Mouse (Mus musculus) midbrain, embryonic 11.5 days (tissue): ENCODE measurements around the gene Rab3c. TPM values are rescaled to one million over a fixed set of nuclear protein-coding genes. Genes with fewer than 3 reads are reported as not detected.

Experiments
- ATAC-seq: fragments of 200-750 bp; cut with Nextera tagmentation; 2 replicates; pipeline ENCODE4 v1.8.0; 2017; ENCODE audit warnings: moderate TSS enrichment, moderate library complexity; ENCODE audit not compliant: low FRiP score
- DNase-seq: peaks from one replicate; pipeline ENCODE4 v3.0.0; 2015; ENCODE audit warnings: low spot score; ENCODE audit errors: missing footprints
- H3K27ac ChIP-seq: fragments of 300-500 bp; sonication (generic); 2 replicates; pipeline ENCODE4 v1.5.1; 2014; ENCODE audit warnings: low read depth, low read length
- H3K27me3 ChIP-seq: fragments of 300-500 bp; sonication (generic); 2 replicates; pipeline ENCODE4 v1.6.1; 2014; ENCODE audit warnings: mild to moderate bottlenecking, low read length, moderate library complexity, mixed read lengths; ENCODE audit not compliant: control insufficient read depth, insufficient read depth
- H3K36me3 ChIP-seq: fragments of 300-500 bp; sonication (generic); 2 replicates; pipeline ENCODE4 v1.6.1; 2014; ENCODE audit warnings: mild to moderate bottlenecking, low read length, moderate library complexity, mixed read lengths; ENCODE audit not compliant: control insufficient read depth, insufficient read depth
- H3K4me1 ChIP-seq: fragments of 300-500 bp; sonication (generic); 2 replicates; pipeline ENCODE4 v1.6.1; 2014; ENCODE audit warnings: low read length; ENCODE audit not compliant: control insufficient read depth, insufficient read depth
- H3K4me2 ChIP-seq: fragments of 300-500 bp; sonication (generic); 2 replicates; pipeline ENCODE4 v1.6.1; 2014; ENCODE audit warnings: mild to moderate bottlenecking, moderate library complexity
- H3K4me3 ChIP-seq: fragments of 300-500 bp; sonication (generic); 2 replicates; pipeline ENCODE4 v1.5.1; 2014; ENCODE audit warnings: low read depth, low read length
- H3K9ac ChIP-seq: fragments of 300-500 bp; sonication (generic); 2 replicates; pipeline ENCODE4 v1.6.1; 2014; ENCODE audit warnings: low read length
- H3K9me3 ChIP-seq: fragments of 300-500 bp; sonication (generic); 2 replicates; pipeline ENCODE4 v1.6.1; 2016; ENCODE audit warnings: low read length; ENCODE audit not compliant: control insufficient read depth
- WGBS: fragments of 180-500 bp; shearing (Covaris S2); extraction: QIAGEN DNeasy Blood & Tissue Kit; methylation state at CpG from one replicate; pipeline ENCODE4 v1.1.7; 2014; 5-methylcytosine and 5-hydroxymethylcytosine counted together
- polyA plus RNA-seq: library from polyadenylated mRNA; unstranded; fragments of >200 nt; fragmentation: Nextera tagmentation; extraction: Ambion mirVana; gene quantifications from 2 replicates; pipeline ENCODE4 v1.2.1, GENCODE M21; 2014

Rab3c gene
- polyA plus RNA-seq, 1 experiment from 2014 or later, result 35.3 TPM

DNA sequence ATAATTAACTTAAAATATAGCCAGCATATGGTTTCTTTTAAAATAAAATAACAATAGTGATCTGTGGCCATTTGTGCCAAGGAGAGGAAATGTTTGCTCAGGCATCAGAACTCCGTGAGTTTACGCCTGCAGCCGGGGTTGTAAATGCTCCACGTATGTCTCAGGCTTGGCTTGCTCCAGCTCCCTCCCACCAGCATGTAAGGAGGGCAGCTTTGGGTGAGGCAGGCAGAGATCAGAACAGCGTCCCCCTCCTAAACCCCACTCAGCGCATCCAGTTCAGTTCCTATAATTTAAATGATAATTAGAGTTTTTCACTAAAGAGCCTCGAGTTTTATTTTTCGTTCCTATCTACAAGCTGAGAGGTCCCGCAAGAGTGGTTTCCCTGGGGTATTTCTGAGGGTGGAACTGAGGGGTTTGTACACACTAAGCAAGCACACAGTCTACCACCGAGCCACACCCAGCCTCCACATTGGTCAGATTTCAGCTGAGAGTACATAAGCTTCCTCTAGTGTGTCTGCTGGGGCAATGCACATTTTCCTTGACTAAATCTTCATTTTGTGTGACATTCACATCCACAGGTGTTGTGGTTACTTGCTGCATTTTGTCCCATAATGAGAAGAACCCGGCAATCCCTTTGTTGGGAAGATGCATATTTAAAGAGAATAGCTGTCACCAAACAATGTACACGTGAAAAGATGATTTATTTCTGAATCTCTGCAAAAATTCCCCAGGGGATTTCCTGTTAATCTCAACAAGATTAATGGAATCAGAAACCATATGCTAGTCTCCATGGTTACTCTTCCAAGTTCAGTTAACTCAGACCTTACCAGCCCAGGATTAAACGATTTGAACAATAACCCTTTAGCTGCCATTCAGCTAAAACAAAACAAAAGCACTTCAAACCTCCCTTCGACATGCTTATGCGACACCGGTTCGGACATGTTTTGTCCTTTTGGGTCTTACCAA, 186.8 kb downstream of the Rab3c start:
- Histone ChIP-seq H3K4me2 (no peak overlapping the region), H3K4me1 (peaks cover 10% of the 10 kb centered on the region; the same call in 1 of the 2 replicates), H3K27me3 (no peaks in the 10 kb centered on the region), H3K4me3 (no peak overlapping the region), H3K9me3 (no peaks in the 10 kb centered on the region), H3K36me3 (no peaks in the 10 kb centered on the region), H3K27ac (peak overlapping the region; percentile 36; the same call in 1 of the 2 replicates), H3K9ac (no peak overlapping the region; the same call in 1 of the 2 replicates)
- 49% methylated on average over 17 of the region's 17 CpGs for WGBS
- DNase-seq (peak; percentile 91), ATAC-seq (peak; percentile 90)

DNA sequence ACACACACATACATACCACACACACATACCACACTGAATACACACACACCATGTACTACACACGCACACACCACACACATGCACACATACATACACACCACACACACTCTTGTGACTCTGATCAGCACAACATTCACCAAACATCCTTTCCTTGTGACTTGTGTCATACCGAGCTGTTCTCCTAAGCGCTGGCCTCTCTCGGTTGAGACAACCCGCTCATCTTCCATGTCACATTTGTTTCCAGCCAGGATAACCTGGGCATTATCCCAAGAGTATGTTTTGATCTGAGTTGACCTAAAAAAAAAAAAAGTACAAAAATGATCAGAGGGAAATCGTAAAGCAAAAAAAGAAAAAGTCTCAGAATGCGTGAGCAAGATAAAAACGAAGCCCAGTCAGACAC, 196.8 kb downstream of the Rab3c start:
- Histone ChIP-seq H3K27me3 (no peaks in the 10 kb centered on the region), H3K4me2 (no peak overlapping the region), H3K4me3 (no peak overlapping the region), H3K4me1 (no peaks in the 10 kb centered on the region), H3K9ac (no peak overlapping the region), H3K9me3 (no peaks in the 10 kb centered on the region), H3K27ac (no peak overlapping the region), H3K36me3 (no peaks in the 10 kb centered on the region)
- peak; percentile 64 for DNase-seq
- ATAC-seq, result no peak
- WGBS, result 93% methylated on average over 8 of the region's 8 CpGs

DNA sequence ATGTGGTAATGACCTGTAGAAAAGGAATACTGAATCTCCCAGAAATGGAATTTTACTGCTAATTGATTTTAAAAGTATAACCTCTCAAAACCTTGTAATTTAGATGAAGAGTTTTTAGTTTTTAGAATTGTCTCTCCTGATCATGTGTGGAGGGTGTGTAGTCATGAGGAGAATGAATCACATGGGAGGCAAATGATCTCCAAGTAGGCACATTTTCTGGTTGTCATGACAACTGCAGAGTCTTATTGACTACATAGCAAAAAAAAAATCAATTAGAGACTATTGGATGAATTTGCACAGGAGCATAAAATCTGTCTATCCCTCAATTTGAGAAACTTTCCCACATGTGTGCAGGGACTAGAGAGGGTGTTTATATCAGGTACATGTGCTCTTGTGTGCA, 199.6 kb downstream of the Rab3c start:
- Histone ChIP-seq H3K27me3 (no peaks in the 10 kb centered on the region), H3K4me2 (no peak overlapping the region), H3K4me1 (no peaks in the 10 kb centered on the region), H3K4me3 (no peak overlapping the region), H3K36me3 (no peaks in the 10 kb centered on the region), H3K9me3 (no peaks in the 10 kb centered on the region; the same call in 1 of the 2 replicates), H3K27ac (no peak overlapping the region), H3K9ac (no peak overlapping the region)
- ATAC-seq, result no peak
- DNase-seq, result peak; percentile 39

DNA sequence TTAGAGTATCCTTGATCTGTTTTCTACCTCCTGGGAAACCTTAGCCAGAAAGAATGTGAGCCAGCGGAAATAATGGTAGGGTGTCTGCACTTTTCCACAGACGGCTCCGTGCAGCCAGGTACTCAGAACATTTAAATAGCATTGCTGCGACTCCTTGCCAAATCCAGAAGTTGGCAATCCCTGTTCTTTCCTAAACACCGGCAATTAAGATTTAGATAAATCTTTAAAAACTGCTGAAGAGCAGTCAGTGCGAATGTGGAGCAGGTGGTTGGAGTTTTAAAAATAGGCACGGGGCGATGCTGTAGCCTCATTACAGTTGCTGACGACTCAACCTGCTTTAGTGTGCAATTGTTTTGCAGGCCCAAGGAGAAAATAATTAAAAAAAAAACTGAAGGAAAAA, 205.2 kb downstream of the Rab3c start:
- Histone ChIP-seq H3K4me2 (no peak overlapping the region), H3K27me3 (no peaks in the 10 kb centered on the region), H3K4me3 (no peak overlapping the region), H3K9ac (no peak overlapping the region), H3K27ac (no peak overlapping the region), H3K9me3 (no peaks in the 10 kb centered on the region; the same call in 1 of the 2 replicates), H3K36me3 (no peaks in the 10 kb centered on the region), H3K4me1 (no peaks in the 10 kb centered on the region)
- no peak for DNase-seq
- ATAC-seq, result no peak
- 95% methylated on average over 9 of the region's 9 CpGs for WGBS

DNA sequence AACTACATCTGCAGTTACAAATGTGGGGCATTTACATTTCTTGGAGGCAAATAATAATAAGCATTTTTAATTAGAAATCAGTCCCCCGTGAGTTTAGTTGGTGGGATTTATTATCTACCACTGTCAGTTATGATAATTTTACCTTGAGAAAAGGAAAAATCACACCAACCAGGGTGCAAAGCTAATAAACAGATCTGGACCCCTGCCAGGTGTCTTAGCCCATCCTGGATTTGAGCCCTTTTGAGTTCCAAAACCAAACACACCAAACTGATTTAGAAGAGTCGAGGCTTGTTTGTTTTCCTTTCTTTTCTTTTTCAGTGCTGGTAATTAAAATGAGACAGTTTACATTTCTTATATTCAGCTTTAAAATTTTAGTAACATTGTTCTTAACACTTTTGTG, 206.6 kb downstream of the Rab3c start:
- WGBS, result 81% methylated on average over 2 of the region's 2 CpGs
- no peak overlapping the region for H3K27ac ChIP-seq
- no peak for DNase-seq
- no peak overlapping the region for H3K4me2 ChIP-seq
- no peak overlapping the region for H3K4me3 ChIP-seq
- H3K36me3 ChIP-seq, result no peaks in the 10 kb centered on the region
- no peaks in the 10 kb centered on the region for H3K4me1 ChIP-seq
- H3K9ac ChIP-seq, result no peak overlapping the region
- H3K9me3 ChIP-seq, result no peaks in the 10 kb centered on the region; the same call in 1 of the 2 replicates
- ATAC-seq, result no peak
- no peaks in the 10 kb centered on the region for H3K27me3 ChIP-seq

DNA sequence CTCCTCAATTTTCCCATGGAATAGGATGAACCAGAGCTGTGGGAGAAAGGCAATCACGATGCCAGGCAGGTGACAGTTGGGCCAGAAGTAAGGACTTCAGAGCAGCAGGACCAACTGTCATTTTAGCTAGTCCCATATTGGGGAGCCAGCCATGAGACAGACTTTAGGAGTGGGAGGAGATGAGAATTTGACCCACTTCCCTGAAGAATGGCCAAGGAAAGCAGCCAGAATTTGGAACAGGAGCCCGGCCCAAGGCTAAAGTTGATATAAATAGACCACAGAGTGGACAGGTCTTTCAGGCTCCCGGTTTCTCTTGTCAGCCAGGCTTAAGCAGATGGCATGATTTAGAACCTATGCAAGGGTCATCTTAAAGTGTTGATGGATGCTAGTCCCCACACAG, 213.6 kb downstream of the Rab3c start:
- H3K4me3 ChIP-seq, result no peak overlapping the region
- peaks cover 9% of the 10 kb centered on the region; the same call in 1 of the 2 replicates for H3K4me1 ChIP-seq
- H3K9me3 ChIP-seq, result no peaks in the 10 kb centered on the region
- H3K4me2 ChIP-seq, result no peak overlapping the region
- ATAC-seq (no peak), DNase-seq (no peak)
- no peak overlapping the region for H3K9ac ChIP-seq
- no peaks in the 10 kb centered on the region for H3K27me3 ChIP-seq
- H3K27ac ChIP-seq, result no peak overlapping the region
- no peaks in the 10 kb centered on the region for H3K36me3 ChIP-seq
- WGBS, result 90% methylated on average over 3 of the region's 3 CpGs

DNA sequence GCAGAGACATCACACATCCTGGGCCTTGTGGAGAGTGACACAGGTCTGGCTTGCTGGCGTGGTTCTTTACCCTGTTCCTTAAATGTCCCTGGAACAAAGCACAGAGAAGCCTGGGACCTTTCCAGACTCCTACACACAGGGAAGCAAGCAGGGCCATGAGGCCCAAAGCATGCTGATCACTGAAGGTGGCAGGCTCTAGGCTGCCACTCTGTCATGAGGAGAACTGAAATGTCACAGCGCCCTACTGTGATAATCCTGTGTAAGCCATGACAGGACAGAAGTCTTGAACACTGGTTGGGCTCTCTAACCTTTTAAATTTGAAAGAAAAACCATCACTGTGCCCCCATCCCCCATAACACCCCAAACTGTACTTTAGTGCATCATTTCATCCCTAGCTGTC, 214.1 kb downstream of the Rab3c start:
- Histone ChIP-seq H3K4me2 (no peak overlapping the region), H3K9ac (no peak overlapping the region), H3K4me3 (no peak overlapping the region), H3K27me3 (no peaks in the 10 kb centered on the region), H3K9me3 (no peaks in the 10 kb centered on the region), H3K4me1 (peaks cover 10% of the 10 kb centered on the region; the same call in 1 of the 2 replicates), H3K36me3 (no peaks in the 10 kb centered on the region), H3K27ac (no peak overlapping the region)
- ATAC-seq (no peak), DNase-seq (no peak)
- 88% methylated on average over 2 of the region's 2 CpGs for WGBS

DNA sequence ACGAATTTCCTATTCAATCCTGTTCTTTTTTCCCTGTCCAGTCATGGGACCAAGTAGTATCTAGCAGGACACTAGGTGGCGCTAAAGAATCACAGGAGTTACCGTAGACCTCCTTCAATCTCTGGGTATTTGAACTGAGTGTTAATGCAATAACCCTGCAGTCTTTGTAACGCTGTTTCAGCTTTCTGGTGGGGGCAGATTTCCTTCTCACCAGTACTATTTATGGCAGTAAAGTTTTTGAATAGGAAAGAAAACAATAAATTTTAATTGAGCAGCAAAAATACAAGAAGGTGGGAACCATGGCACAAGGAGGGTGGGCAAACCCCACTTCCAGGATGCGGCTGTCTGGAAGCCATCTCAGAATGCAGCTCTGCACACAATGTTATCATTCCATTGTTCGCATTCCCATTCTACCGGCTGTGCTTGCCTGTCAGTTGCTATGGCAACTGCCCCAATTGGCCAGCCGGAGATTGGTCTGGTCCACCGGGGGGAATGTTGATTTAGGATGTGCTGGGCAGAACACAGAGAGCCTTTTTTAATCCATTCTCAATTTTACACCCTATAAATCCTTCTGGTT, 217.9 kb downstream of the Rab3c start:
- 5% methylated on average over 9 of the region's 9 CpGs for WGBS
- ATAC-seq, result peak; percentile 97
- H3K27ac ChIP-seq, result peak overlapping the region; percentile 77
- H3K36me3 ChIP-seq, result no peaks in the 10 kb centered on the region
- H3K4me1 ChIP-seq, result peaks cover 10% of the 10 kb centered on the region; the same call in 1 of the 2 replicates
- H3K9ac ChIP-seq, result peak overlapping the region; percentile 20; the same call in 1 of the 2 replicates
- peak overlapping the region; percentile 35; the same call in 1 of the 2 replicates for H3K4me2 ChIP-seq
- 0 out of 2 replicates have a peak overlapping the region, but pooled peaks have one; percentile 9 for H3K4me3 ChIP-seq
- H3K27me3 ChIP-seq, result no peaks in the 10 kb centered on the region
- peak; percentile 98 for DNase-seq
- no peaks in the 10 kb centered on the region for H3K9me3 ChIP-seq

DNA sequence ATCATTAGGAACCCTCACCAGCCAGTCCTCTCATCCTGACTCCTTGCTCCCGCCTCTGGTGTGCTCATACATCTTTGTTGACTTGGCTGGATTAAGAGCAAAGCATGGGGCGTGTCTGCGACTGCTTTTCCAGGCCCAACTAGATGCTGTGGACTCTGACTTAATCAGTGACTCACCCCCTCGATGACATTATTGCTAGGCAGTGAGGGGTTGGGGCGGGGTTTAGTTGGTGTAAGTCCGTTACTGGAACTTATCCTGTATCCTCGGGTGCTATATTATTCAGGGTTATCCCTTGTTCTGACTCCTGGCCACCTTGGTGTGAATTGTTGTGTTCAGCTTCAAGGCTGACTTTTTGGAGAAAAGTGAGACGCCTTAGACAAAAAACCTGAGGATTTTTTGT, 218.5 kb downstream of the Rab3c start:
- H3K27ac ChIP-seq, result no peak overlapping the region; the same call in 1 of the 2 replicates
- no peaks in the 10 kb centered on the region for H3K9me3 ChIP-seq
- H3K27me3 ChIP-seq, result no peaks in the 10 kb centered on the region
- WGBS, result 62% methylated on average over 8 of the region's 8 CpGs
- no peak for DNase-seq
- peaks cover 10% of the 10 kb centered on the region; the same call in 1 of the 2 replicates for H3K4me1 ChIP-seq
- peak overlapping the region; percentile 5; the same call in 1 of the 2 replicates for H3K9ac ChIP-seq
- H3K4me3 ChIP-seq, result no peak overlapping the region
- ATAC-seq, result peak; percentile 22; the same call in 1 of the 2 replicates
- H3K36me3 ChIP-seq, result no peaks in the 10 kb centered on the region
- no peak overlapping the region for H3K4me2 ChIP-seq
